Mouse (Mus musculus): ENCODE measurements around the gene Pom121. TPM values are rescaled to one million over a fixed set of nuclear protein-coding genes. Genes with fewer than 3 reads are reported as not detected.
"Not testable (repeated sequence)": the region's sequence is repeated elsewhere in the genome, so short reads cannot be mapped to it uniquely, and the experiment has no call there.

Pom121 gene
- total RNA-seq, 1 experiment from 2014 or later: 4.1 TPM

GRCm38 (mm10) chr5:135371195-135371594, 23.2 kb downstream of the Pom121 start:
- ATAC-seq (replicated peaks; ENCODE audit: insufficient number of reproducible peaks, low FRiP score, low TSS enrichment, poor library complexity, severe bottlenecking): no peak

- peak; percentile 87 for ATAC-seq (replicated peaks; ENCODE audit: insufficient number of reproducible peaks, low FRiP score, low TSS enrichment, poor library complexity, severe bottlenecking)
These were observed 24.3 kb downstream of the Pom121 start, which contains the start of gene Nsun5 for GRCm38 (mm10) chr5:135369787-135370654. Nsun5 (plus strand) TSS chr5:135369953.

DNA sequence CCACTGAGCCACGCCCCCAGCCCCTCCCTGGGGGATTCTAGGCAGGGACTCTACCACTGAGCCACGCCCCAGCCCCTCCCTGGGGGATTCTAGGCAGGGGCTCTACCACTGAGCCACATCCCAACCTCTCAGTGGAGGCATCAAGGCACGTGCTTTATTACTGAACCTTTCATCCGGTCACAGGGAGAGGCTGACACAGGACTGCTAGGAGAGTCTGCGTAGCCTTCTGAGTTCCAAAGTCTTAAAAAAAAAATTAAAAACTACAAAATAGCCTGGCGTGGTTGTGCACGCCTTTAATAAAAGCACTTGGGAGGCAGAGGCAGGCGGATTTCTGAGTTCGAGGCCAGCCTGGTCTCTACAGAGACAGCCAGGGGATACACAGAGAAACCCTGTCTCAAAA, 25.1 kb downstream of the Pom121 start:
- ATAC-seq (replicated peaks; ENCODE audit: insufficient number of reproducible peaks, low FRiP score, low TSS enrichment, poor library complexity, severe bottlenecking): not testable (repeated sequence)

GRCm38 (mm10) chr5:135368312-135368711, 26.0 kb downstream of the Pom121 start:
- no peak for ATAC-seq (replicated peaks; ENCODE audit: insufficient number of reproducible peaks, low FRiP score, low TSS enrichment, poor library complexity, severe bottlenecking)

GRCm38 (mm10) chr5:135367841-135368240, 26.5 kb downstream of the Pom121 start:
- no peak for ATAC-seq (replicated peaks; ENCODE audit: insufficient number of reproducible peaks, low FRiP score, low TSS enrichment, poor library complexity, severe bottlenecking)

DNA sequence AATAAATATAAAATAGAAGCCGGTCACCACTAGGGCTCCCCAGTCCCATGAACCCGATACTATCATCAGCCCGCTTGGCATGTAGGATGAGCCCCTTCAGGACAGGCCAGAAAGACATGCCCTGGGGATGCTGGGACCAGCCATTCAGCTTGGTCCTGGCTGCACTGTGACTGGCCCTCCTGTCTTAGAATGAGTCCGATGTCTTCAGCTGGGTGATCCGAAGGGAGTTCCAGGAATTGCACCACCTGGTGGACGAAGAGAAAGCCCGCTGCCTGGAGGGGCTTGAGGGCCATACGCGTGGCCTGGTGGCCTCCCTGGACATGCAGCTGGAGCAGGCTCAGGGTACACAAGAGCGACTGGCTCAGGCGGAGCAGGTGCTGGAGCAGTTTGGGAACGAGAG, 30.8 kb downstream of the Pom121 start:
- ATAC-seq (replicated peaks; ENCODE audit: insufficient number of reproducible peaks, low FRiP score, low TSS enrichment, poor library complexity, severe bottlenecking): 0 out of 2 replicates have a peak, but pooled peaks have one; percentile 31

- ATAC-seq (replicated peaks; ENCODE audit: insufficient number of reproducible peaks, low FRiP score, low TSS enrichment, poor library complexity, severe bottlenecking): no peak
These were observed 31.8 kb downstream of the Pom121 start for GRCm38 (mm10) chr5:135362572-135362971.

DNA sequence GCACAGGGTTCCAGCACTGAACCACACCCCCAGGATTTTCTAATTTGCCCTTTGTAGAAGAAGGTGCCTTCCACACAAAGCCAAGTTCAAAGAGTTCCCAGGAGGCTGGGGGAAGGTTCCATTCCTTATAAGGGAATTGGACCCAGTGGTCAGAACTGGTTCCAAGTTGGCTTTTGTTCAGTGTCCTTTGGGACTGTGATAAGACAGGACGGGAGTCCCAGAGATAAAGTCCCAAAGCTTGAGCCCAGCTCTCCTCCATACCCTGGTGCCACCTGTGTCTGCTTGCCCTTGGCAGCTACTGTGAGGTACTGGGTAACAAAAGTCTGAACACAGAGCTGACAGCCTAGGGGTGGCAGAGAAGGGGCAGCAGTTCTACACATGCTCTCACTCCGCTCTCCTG, 34.6 kb downstream of the Pom121 start:
- ATAC-seq (replicated peaks; ENCODE audit: insufficient number of reproducible peaks, low FRiP score, low TSS enrichment, poor library complexity, severe bottlenecking): no peak

GRCm38 (mm10) chr5:135357556-135357955, 36.8 kb downstream of the Pom121 start:
- no peak; the same call in 1 of the 2 replicates for ATAC-seq (replicated peaks; ENCODE audit: insufficient number of reproducible peaks, low FRiP score, low TSS enrichment, poor library complexity, severe bottlenecking)

DNA sequence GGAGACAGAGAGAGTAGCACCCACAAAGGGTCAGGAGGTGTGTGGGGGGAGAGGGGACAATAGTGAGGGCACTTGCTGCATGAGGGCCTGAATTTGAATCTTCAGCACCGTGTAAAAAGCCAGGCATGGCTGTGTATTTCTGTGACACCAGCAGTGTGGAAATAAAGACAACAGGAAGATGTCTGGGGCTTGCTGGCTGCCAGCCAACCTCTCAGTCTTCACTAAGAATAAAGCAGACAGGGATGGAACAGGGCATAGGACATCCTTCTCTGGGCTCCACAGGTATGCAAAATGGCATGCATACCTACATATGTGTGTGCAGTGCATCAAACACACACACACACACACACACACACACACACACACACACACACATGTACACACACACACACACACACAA, 38.3 kb downstream of the Pom121 start:
- ATAC-seq (replicated peaks; ENCODE audit: insufficient number of reproducible peaks, low FRiP score, low TSS enrichment, poor library complexity, severe bottlenecking): no peak

GRCm38 (mm10) chr5:135353564-135353963, 40.8 kb downstream of the Pom121 start:
- ATAC-seq (replicated peaks; ENCODE audit: insufficient number of reproducible peaks, low FRiP score, low TSS enrichment, poor library complexity, severe bottlenecking): no peak

GRCm38 (mm10) chr5:135352995-135353394, 41.4 kb downstream of the Pom121 start, which contains the start of gene Trim50:
Trim50 (plus strand) TSS chr5:135353295.
- no peak for ATAC-seq (replicated peaks; ENCODE audit: insufficient number of reproducible peaks, low FRiP score, low TSS enrichment, poor library complexity, severe bottlenecking)

DNA sequence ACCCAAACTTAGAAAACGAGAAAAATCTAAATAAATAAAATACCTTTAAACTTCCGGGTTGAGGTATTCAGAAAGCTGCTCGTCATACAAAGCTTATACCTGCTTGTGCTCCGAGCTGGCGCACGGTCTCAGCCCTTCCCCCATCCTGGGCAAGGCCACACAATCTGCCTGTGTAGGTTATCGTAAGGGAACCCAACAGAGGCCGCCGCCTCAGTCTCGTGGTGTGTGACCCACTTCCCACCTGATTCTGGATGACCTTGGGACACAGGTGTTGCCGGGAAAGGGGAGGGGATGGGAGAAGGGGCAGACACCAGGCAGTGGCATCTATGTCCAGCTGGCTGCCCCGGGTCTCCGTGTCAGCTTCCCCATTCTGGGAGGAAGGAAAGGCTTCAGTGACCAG, 42.7 kb downstream of the Pom121 start:
- no peak for ATAC-seq (replicated peaks; ENCODE audit: insufficient number of reproducible peaks, low FRiP score, low TSS enrichment, poor library complexity, severe bottlenecking)

DNA sequence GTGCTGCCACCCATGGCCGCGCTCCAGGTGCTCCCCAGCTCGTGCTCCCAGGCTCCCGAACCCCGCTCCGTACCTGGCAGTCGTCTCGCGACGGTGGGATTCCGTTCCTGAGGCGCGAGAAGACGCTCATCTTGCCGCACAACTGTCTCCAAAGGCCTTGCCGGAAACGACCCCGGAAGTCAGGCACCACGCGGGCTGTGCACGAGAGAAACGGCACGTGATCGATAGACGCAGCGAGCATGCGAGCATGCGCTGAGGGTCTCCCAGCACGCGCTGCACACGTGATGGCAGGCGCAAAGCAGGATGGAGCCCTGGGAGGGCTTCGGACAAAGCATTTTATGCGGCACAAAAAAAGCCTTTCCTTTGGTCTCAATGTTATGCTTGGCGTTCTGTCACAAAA, 44.5 kb downstream of the Pom121 start, which contains the start of gene Fkbp6:
Fkbp6 (minus strand) TSS at position 183 of the 400 bp plus-strand sequence.
- ATAC-seq (replicated peaks; ENCODE audit: insufficient number of reproducible peaks, low FRiP score, low TSS enrichment, poor library complexity, severe bottlenecking): no peak

GRCm38 (mm10) chr5:135347511-135348011, 46.8 kb downstream of the Pom121 start:
- no peak for ATAC-seq (replicated peaks; ENCODE audit: insufficient number of reproducible peaks, low FRiP score, low TSS enrichment, poor library complexity, severe bottlenecking)

- ATAC-seq (replicated peaks; ENCODE audit: insufficient number of reproducible peaks, low FRiP score, low TSS enrichment, poor library complexity, severe bottlenecking): no peak
These were observed 47.9 kb downstream of the Pom121 start for GRCm38 (mm10) chr5:135346430-135346829.

DNA sequence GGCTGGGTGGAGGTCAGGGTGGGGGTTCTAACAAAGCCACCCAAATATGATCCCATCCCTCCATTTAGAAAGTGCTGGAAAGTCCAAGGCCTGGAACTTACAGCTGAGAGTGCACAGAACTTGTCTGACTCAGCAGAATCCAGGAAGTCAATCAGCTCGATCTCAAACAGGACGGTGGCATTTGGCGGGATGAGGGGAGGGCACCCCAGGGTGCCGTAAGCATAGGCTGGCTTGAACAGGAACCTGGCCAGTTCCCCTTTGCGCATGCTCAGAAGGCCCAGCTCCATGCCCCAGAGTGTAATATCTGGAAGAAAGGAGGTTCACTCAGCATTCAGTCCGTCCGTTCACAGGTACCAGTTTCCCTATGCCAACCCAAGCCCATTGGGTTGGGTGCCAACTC, 48.4 kb downstream of the Pom121 start:
- ATAC-seq (replicated peaks; ENCODE audit: insufficient number of reproducible peaks, low FRiP score, low TSS enrichment, poor library complexity, severe bottlenecking): 0 out of 2 replicates have a peak, but pooled peaks have one; percentile 17

GRCm38 (mm10) chr5:135337575-135337974, 56.8 kb downstream of the Pom121 start:
- ATAC-seq (replicated peaks; ENCODE audit: insufficient number of reproducible peaks, low FRiP score, low TSS enrichment, poor library complexity, severe bottlenecking): no peak

DNA sequence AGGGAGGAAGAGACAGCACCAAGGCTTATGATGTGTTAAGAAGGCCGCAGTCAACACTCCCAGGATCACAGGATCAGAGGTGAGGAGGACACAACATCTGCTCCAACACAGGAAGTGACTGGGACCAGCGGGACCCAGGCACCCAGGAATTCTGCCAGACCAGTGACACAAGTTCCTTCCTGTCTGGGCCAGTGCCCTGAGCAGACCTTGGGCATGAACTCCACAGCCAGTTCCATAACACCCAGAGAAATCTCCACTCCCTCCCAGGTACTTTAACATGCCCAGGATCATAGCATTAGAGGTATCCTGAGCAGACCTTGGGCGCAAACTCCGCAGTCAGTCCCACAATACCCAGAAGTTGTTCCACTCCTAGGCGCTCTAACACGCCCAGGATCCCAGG, 63.2 kb downstream of the Pom121 start:
- ATAC-seq (replicated peaks; ENCODE audit: insufficient number of reproducible peaks, low FRiP score, low TSS enrichment, poor library complexity, severe bottlenecking): no peak

GRCm38 (mm10) chr5:135330201-135330600, 64.1 kb downstream of the Pom121 start:
- no peak for ATAC-seq (replicated peaks; ENCODE audit: insufficient number of reproducible peaks, low FRiP score, low TSS enrichment, poor library complexity, severe bottlenecking)

Measured in monocyte, adult 5-6 weeks (primary cell).